7 mouse cellular contexts compared by ENCODE assay signal in genomic region chr2:90574536-90574935, GRCm38 (mm10). TPM values are rescaled to one million over a fixed set of nuclear protein-coding genes. Genes with fewer than 3 reads are reported as not detected.
DNase-seq lines count a peak whose midpoint lies in the region; ATAC-seq and TF ChIP-seq lines count a peak whose summit lies in the region.

No protein-coding gene starts in this region.

- peaks cover 26% of the 10 kb centered on the region for H3K4me1 ChIP-seq in hindbrain, embryonic 15.5 days (replicated peaks)
- peaks cover 7% of the 10 kb centered on the region; the same call in 1 of the 2 replicates for H3K4me1 ChIP-seq in hindbrain, embryonic 12.5 days
- H3K4me1 ChIP-seq in spleen, adult 2 months (ENCODE audit: control insufficient read depth, insufficient read depth, insufficient read length) = peaks cover 15% of the 10 kb centered on the region
- peaks cover 9% of the 10 kb centered on the region for H3K4me1 ChIP-seq in intestine, embryonic 14.5 days (replicated peaks; ENCODE audit: control insufficient read depth, insufficient read depth, low read length)

- no peak overlapping the region for H3K9ac ChIP-seq in hindbrain, embryonic 15.5 days
- H3K9ac ChIP-seq in hindbrain, embryonic 12.5 days = no peak overlapping the region
- no peak overlapping the region for H3K9ac ChIP-seq in intestine, embryonic 14.5 days (ENCODE audit: low read length)

- no peaks in the 10 kb centered on the region for H3K27me3 ChIP-seq in hindbrain, embryonic 15.5 days
- H3K27me3 ChIP-seq in hindbrain, embryonic 12.5 days = no peaks in the 10 kb centered on the region
- H3K27me3 ChIP-seq in spleen, adult 2 months (ENCODE audit: control insufficient read depth, insufficient read depth, low read length) = no peaks in the 10 kb centered on the region
- H3K27me3 ChIP-seq in intestine, embryonic 14.5 days (replicated peaks; ENCODE audit: control insufficient read depth, insufficient read depth, low read length) = no peaks in the 10 kb centered on the region

- ATAC-seq in hindbrain, embryonic 15.5 days (ENCODE audit: low FRiP score, low read depth) = no peak
- no peak for ATAC-seq in hindbrain, embryonic 12.5 days (ENCODE audit: low FRiP score)
- ATAC-seq in intestine, embryonic 14.5 days (replicated peaks; ENCODE audit: low FRiP score, low TSS enrichment, low read depth) = no peak

- no peak for TF ChIP-seq POLR2A in spleen, adult 2 months (IDR thresholded peaks at IDR 0.05; ENCODE audit: low read depth, low read length)

- DNase-seq in spleen, adult 2 months (ENCODE audit: low read depth in 1 of 2, low spot score in 2 of 2) = no peak
- DNase-seq in spleen, adult 12 weeks (ENCODE audit: low spot score) = no peak
- DNase-seq in intestine, embryonic 14.5 days (ENCODE audit: low spot score) = peak; percentile 47
- no peak for DNase-seq in T-cell, adult 2 months (ENCODE audit: low spot score)
- DNase-seq in urinary bladder, postnatal 25 days (ENCODE audit: low spot score) = no peak

- H3K4me2 ChIP-seq in hindbrain, embryonic 15.5 days = peak overlapping the region; percentile 38
- no peak overlapping the region for H3K4me2 ChIP-seq in hindbrain, embryonic 12.5 days (replicated peaks)
- no peak overlapping the region for H3K4me2 ChIP-seq in intestine, embryonic 14.5 days (ENCODE audit: low read length)

- no peak for TF ChIP-seq CTCF in spleen, adult 2 months (IDR thresholded peaks at IDR 0.05; ENCODE audit: extremely low read depth, insufficient read depth, insufficient read length, insufficient replicate concordance)

- H3K27ac ChIP-seq in hindbrain, embryonic 15.5 days (replicated peaks) = no peak overlapping the region
- H3K27ac ChIP-seq in hindbrain, embryonic 12.5 days = no peak overlapping the region; the same call in 1 of the 2 replicates
- H3K27ac ChIP-seq in spleen, adult 2 months (ENCODE audit: insufficient read depth, low read length) = peak overlapping the region; percentile 75
- H3K27ac ChIP-seq in intestine, embryonic 14.5 days (ENCODE audit: low read depth) = no peak overlapping the region

- H3K9me3 ChIP-seq in hindbrain, embryonic 15.5 days = no peaks in the 10 kb centered on the region
- no peaks in the 10 kb centered on the region for H3K9me3 ChIP-seq in hindbrain, embryonic 12.5 days (replicated peaks)
- no peaks in the 10 kb centered on the region for H3K9me3 ChIP-seq in intestine, embryonic 14.5 days (ENCODE audit: control insufficient read depth, low read length)

- no peaks in the 10 kb centered on the region for H3K36me3 ChIP-seq in hindbrain, embryonic 15.5 days
- H3K36me3 ChIP-seq in hindbrain, embryonic 12.5 days = no peaks in the 10 kb centered on the region
- H3K36me3 ChIP-seq in spleen, adult 2 months (ENCODE audit: control insufficient read depth, insufficient read depth, low read length) = no peaks in the 10 kb centered on the region
- H3K36me3 ChIP-seq in intestine, embryonic 14.5 days (ENCODE audit: control insufficient read depth, insufficient read depth, low read length) = no peaks in the 10 kb centered on the region

- H3K4me3 ChIP-seq in hindbrain, embryonic 15.5 days = no peak overlapping the region
- no peak overlapping the region for H3K4me3 ChIP-seq in hindbrain, embryonic 12.5 days
- peak overlapping the region; percentile 48; the same call in 1 of the 2 replicates for H3K4me3 ChIP-seq in spleen, adult 2 months (ENCODE audit: extremely low read depth, insufficient read depth, insufficient read length)
- H3K4me3 ChIP-seq in intestine, embryonic 14.5 days (ENCODE audit: low read depth, low read length) = no peak overlapping the region

- 73% methylated on average over 8 of the region's 8 CpGs for WGBS in hindbrain, embryonic 15.5 days
- WGBS in hindbrain, embryonic 12.5 days = 78% methylated on average over 8 of the region's 8 CpGs
- WGBS in spleen, adult 2 months = 44% methylated on average over 8 of the region's 8 CpGs
- WGBS in intestine, embryonic 14.5 days = 60% methylated on average over 8 of the region's 8 CpGs

RNA-seq across cellular contexts. Expression of gene Ptprj, which starts 5.9 kb away (rescaled TPM):
- polyA plus RNA-seq in hindbrain, embryonic 15.5 days (2015; fragmentation: Nextera tagmentation; extraction: Ambion mirVana) = 5.7 and 6.8 TPM in 2 replicates
- 3.5 TPM in 2 replicates for polyA plus RNA-seq in hindbrain, embryonic 12.5 days (2016; fragmentation: Nextera tagmentation; extraction: Ambion mirVana)
- 21.0 and 21.9 TPM in 2 replicates for polyA plus RNA-seq in spleen, adult 2 months (2012; rRNA removed)
- 8.3 and 8.5 TPM in 2 replicates for polyA plus RNA-seq in intestine, embryonic 14.5 days (2014; fragmentation: Nextera tagmentation; extraction: Ambion mirVana)
